Mouse (Mus musculus): ENCODE measurements around the gene Hcst.

Gene Hcst

GRCm38 (mm10) chr7:30431793-30432192 is 12.1 kb upstream of the Hcst start:
- peak; percentile 91 to 96 for DNase-seq

GRCm38 (mm10) chr7:30430191-30430590 is 10.5 kb upstream of the Hcst start:
- no peak for DNase-seq

GRCm38 (mm10) chr7:30429327-30429726 is 9.7 kb upstream of the Hcst start:
- no peak for DNase-seq

GRCm38 (mm10) chr7:30423071-30423641 is 3.5 kb upstream of the Hcst start:
- DNase-seq: peak; percentile 59 to 71

- no peak for DNase-seq
Observed at GRCm38 (mm10) chr7:30422560-30422959, 2.9 kb upstream of the Hcst start.

DNA sequence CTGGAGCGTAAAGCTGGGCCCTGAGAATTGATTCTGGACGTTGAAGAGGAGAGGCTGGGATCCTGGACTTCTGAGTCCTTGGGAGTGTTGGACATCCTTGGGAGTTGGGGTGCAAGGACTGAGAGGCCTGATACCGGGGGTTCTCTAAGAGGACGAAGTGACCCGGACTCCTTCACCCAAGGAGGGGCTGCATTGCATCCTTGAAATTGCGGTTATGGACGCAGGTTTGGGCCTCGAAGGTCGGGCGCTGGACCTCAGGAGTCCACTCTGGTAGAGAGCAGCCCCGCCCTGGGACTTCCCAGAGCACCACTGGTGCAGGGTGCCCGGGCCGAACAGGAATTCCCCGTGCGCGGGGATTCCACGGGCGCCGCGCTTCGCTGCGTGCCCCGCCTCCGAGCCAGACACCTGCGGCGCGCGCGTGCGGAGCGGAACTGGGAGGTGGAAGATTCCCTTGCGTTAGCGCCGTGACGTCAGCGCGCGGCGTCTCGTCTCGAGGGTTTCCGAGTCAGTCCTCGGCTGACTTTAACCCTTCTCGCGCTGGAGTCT is 2.3 kb upstream of the Hcst start:
- peak; percentile 96 to 97 for DNase-seq

DNA sequence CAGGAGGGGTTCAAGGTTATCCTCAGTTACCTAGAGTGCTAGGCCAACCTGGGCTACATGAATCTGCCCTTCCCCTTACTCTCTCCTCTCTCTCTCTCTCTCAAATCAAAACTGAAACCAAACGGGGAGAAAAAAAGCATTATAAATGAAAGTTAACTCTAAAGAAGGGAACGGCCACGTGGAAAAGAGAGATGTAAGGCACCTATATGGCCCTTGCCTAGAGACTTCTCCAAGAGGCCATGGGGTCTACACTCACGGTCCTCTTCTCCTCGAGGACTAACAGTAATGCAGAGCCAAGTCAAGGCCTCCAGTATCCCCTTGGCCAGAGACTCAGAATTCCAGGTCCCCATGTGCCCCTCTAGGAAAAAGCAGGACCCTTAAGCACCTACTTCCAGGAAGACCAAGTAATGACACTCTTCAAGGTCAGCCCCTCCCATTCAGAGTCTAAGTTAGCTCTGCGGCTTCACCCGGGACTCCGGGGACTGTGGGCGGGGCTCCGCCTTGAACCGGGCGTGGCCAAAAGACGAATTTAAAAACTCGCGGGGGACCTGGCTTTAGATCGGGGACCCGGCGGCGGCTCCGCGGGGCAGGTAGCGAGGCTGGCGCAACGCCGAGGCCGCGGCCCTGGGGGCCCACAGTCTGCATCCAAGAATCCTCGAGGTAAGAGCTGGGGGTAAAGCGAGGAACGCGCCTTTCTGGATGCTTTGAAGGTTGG is 1.7 kb upstream of the Hcst start, which contains the start of gene Nfkbid:
Gene Nfkbid (plus strand): TSS at position 558 of the 715 bp plus-strand sequence.
- DNase-seq: peak; percentile 67 to 76

DNA sequence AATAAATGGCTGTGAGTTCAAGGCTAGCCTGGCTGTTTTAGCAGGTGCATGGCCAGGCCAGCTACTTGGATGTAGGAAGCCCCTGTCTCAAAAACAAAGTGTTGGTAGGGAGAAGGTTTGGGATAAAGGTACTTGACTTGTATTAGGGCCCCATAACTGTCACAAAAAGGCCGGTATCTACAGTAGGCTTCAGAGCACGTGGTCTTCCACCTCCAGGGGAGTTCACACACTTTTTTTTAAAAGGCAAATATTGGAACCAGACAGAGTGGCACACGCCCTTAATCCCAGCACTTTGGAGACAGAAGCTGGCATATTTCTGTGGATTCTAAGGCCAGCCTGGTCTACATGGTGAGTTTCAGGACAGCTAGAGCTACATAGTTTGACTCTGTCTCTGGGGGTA is 1.0 kb upstream of the Hcst start:
- no peak for DNase-seq

- DNase-seq: no peak
Observed at GRCm38 (mm10) chr7:30417856-30418255, 1.8 kb downstream of the Hcst start.

DNA sequence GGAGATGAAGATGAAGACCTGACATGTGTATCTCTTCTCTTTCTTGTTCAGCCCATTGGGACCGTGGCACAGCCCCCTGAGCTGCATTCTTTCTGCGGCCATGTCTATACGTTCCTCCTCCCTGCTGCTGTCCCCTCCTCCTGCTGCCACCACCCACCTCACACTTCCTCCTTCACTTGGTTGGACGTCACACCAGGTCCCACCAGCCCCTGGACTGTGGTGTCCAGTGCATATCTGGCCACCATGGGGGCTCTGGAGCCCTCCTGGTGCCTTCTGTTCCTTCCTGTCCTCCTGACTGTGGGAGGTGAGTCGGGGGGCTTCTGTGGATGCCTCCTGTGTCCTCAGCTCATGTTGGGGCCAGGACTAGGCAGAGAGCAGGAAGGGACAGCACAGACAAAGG is 6.1 kb downstream of the Hcst start, which contains the start of gene Tyrobp:
Gene Tyrobp (plus strand): TSS at position 165 of the 400 bp plus-strand sequence.
- DNase-seq: no peak

DNA sequence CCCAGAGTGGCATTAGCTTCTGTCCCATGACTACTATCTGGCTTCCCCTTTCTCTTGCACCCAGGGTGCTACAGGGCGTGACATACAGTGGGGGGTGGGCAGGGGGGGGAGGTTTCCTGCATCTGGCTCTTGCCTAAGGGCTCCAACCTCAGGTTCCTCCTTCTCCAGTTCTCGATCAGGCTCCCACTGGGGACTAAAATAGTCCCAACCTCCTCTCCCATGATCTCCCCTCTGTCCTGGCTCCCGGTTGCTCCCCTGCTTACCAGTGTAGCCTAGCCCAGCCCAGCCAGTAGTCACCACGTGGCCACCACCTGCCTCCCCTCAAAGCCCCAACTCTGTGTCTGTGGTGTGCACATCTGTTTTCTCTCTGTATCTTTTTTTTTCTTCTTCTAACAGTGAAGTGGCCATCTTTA is 6.9 kb downstream of the Hcst start:
- DNase-seq: no peak

GRCm38 (mm10) chr7:30411023-30411422 is 8.6 kb downstream of the Hcst start:
- no peak for DNase-seq

DNA sequence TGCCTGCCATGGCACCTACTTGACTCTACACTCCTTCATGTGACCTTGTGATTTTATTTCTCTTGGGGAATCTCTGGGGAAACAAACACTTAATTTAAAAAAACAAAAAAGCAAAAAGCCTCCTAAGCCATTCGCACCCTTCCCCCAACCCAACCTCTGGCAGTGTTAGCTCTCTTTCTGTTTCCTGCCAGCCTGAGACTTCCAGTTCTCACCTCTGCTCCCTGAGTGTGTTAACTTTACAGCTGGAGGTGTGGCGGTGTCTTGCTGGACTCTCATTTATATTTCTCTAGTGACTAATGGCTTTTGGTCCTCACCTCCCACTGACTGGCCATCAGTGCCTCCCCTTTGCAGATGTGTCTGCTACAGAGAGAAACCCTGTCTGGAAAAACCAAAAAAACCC is 9.9 kb downstream of the Hcst start:
- DNase-seq: no peak

DNA sequence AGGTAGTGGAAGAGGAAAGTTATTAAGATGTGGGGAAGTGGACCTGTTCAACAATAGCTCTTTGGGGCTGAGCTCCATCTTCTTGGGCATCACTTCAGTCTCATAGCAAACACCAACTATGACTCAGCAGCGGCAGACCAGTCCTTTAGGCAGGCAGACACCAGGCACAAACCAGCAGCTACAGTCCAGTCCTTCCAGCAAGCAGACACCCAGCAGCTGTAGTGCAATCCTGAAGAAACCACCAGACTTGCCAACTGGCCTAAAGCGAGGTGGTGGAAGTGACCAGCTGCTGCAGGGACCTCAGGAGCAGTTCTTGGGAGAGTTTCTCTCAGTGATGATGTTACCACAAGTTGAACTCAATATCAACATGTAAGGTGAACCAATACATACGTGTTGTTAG is 11.0 kb downstream of the Hcst start:
- no peak for DNase-seq

- no peak for DNase-seq
Observed at GRCm38 (mm10) chr7:30402343-30402742, 17.3 kb downstream of the Hcst start.

DNA sequence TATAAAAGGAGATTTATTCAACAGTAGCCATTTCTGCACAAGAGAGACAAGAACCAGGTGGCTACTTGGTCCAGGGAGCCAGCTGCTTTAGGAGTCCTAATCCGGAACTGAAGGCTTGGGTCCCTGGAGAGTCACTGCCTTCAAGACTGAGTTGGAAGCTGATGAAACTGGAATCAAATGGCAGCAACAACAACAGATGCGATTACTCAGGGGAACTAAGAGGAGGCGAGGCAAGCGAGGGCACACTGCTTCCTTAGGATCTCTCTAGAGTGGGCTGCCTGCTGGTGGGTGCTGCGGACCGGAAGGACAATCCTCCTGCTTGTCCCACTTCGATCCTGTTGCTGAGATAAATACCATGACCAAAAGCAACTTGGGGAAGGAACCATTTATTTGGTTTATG is 20.0 kb downstream of the Hcst start:
- no peak for DNase-seq

DNA sequence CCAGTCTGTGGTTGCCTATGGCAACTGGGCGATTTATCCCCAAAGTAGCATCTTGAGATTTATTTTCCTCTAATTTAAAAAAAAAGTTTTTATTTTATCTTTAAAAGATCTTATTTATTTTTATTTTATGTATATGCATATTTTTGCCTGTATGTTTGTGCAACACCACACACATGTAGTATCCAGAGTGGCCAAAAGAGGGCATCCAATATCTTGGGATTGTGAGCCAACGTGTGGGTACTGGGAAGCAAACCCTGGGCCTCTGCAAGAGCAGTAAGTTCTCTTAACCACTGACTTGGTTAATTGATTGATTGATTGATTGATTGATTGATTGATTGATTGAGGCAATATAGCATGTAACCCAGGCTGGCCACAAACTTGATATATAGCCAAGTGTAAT is 24.8 kb downstream of the Hcst start:
- DNase-seq: no peak

GRCm38 (mm10) chr7:30394379-30394778 is 25.3 kb downstream of the Hcst start:
- DNase-seq: no peak

DNA sequence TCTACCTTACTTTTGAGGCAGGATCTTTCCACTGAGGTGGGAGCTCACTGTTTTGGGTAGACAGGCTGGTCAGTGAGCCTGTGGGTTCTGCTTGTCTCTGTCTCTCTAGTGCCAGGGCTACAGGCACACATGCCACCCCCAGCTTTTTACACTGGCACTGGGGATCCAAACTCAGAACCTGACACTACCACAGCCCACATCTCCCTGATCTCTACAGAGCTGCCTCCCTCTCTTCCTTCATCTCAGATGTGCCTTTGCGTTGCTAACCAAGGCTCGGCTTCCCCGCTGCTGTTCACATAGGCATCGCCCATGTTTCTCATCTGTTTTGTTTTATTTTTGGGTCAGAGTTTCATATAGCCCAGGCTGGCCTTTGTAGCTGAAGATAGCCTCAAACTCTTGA is 26.0 kb downstream of the Hcst start:
- no peak for DNase-seq

GRCm38 (mm10) chr7:30392746-30393520 is 26.7 kb downstream of the Hcst start:
- DNase-seq: no peak

GRCm38 (mm10) chr7:30384106-30384505 is 35.5 kb downstream of the Hcst start:
- no peak for DNase-seq

DNA sequence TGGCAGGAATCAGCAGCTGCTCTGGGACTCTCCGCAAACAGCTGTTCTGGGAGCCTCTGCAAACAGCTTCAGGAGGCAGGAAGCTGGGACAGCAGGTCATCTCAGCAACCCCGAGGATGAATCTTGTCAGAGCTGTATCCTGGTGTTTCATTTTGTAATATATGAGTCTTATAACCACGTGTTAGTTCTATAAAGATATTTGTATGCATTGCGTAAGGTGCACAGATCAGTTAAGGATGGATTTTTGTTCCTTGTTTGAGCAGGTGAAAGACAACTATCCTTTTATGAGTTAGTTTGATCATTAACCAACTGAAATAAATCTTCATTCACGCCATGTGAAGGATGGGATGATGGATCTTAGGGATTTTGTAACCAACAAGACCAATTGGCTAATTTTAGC is 39.6 kb downstream of the Hcst start:
- no peak for DNase-seq

DNA sequence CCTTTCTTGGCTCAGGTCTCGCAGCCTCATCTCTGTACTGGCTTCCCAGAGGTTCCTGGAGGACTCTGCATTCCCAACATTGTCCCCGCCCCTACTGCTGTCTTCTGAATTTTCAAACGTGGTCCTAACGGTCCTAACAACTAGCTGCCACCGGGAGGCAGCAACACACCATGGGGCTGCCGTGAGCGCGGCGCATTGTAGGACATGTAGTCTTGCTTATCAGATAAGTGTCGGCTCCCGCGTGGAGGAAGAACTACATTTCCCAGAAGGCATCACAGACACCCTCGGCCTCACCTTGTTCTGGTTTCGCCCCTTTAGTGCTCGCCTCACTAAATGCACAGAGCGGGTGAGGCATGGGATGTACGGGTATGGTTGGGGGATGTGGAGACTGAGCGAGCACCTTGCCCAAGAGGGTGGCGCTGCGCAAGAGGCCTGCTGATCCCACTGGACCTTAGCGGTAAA is 46.1 kb downstream of the Hcst start:
- peak; percentile 94 to 98 for DNase-seq

Data from cerebellum, adult 18-20 months (tissue).